Mouse (Mus musculus) forebrain, embryonic 11.5 days (tissue): ENCODE measurements around the gene Ankrd60. TPM values are rescaled to one million over a fixed set of nuclear protein-coding genes. Genes with fewer than 3 reads are reported as not detected.

ENCODE experiments used
- polyA plus RNA-seq: library from polyadenylated mRNA; unstranded; fragments of >200 nt; fragmentation: Nextera tagmentation; extraction: Ambion mirVana; gene quantifications from 2 replicates; pipeline ENCODE4 v1.2.1, GENCODE M21; 2014

Ankrd60 gene
- polyA plus RNA-seq, 1 experiment from 2014 or later, result not detected

Other genes with a start within 250 kb of the Ankrd60 start
- not detected in 2 replicates for gene 1700021F07Rik, start 55.8 kb downstream of the Ankrd60 start, polyA plus RNA-seq
- 34.7 and 38.4 TPM in 2 replicates for gene Rab22a, start 81.4 kb upstream of the Ankrd60 start, polyA plus RNA-seq
- gene 1700010B08Rik, start 141.1 kb upstream of the Ankrd60 start, polyA plus RNA-seq, result not detected in 2 replicates
- gene Vapb, start 159.1 kb upstream of the Ankrd60 start, polyA plus RNA-seq, result 10.5 and 11.5 TPM in 2 replicates